Mouse (Mus musculus): ENCODE measurements around the gene Misp.

- TF ChIP-seq CTCF (IDR thresholded peaks at IDR 0.05; ENCODE audit: borderline replicate concordance, insufficient read depth, low read length) = no peak
- no peak for TF ChIP-seq POLR2A (IDR thresholded peaks at IDR 0.05; ENCODE audit: low read depth, low read length)
Observed at GRCm38 (mm10) chr10:79817111-79817510, 3.7 kb upstream of the Misp start.

Measured in embryonic fibroblast, embryonic 13.5 days (primary cell).